Mouse (Mus musculus): ENCODE measurements around the gene Itgb2. TPM values are rescaled to one million over a fixed set of nuclear protein-coding genes. Genes with fewer than 3 reads are reported as not detected.

The Itgb2 gene
- polyA plus RNA-seq, 1 experiment = 19.2 TPM

DNA sequence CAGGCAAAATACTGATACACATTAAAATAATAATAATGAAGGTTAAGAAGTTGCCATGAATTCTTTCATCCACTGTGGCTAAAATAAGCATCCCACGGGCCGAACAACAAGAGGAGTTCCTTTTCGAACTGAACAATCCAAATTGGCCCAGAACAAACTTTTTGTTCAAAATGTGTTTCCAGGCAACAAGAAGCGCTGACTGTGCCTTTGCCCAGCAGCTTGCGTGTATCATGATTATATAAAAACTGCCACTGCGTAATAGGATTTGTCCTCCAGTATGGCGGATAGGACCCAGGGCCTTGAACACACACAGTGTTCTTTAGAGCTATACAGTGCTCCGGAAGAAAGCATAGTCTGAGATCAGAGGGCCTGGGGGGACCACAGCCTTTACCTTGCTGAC is 78.5 kb downstream of the Itgb2 start:
- 81% methylated on average over 8 of the region's 8 CpGs for WGBS

GRCm38 (mm10) chr10:77610221-77610961 is 80.3 kb downstream of the Itgb2 start:
- 88% methylated on average over 8 of the region's 8 CpGs for WGBS
- no peak for DNase-seq (ENCODE audit: low read depth, low spot score)

More for the DNA sequence above, 78.5 kb downstream of the Itgb2 start:
- no peak for DNase-seq (ENCODE audit: low read depth, low spot score)

DNA sequence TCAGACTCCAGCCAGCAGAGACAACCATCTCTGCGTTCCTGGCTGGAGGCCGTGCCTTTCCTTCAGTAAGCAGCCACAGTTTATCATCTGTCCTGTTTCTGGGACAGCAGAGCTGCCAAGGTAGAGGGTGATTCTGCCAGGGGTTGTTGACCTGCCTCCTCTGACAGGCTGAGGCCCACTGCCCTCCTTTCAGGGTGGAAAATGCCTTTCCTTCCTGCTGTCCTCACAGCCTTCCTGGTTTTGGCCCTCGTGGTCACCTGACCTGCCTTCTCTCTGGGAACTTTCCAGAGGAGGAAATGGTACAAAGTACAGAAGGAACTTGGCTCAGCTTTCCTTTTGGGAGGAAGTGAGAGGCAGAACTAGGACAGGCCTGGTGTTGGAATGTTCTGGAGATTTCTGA is 83.4 kb downstream of the Itgb2 start:
- no peak for DNase-seq (ENCODE audit: low read depth, low spot score)
- WGBS = 18% methylated on average over 3 of the region's 3 CpGs

Other genes starting within 250 kb of the Itgb2 start
- gene Adarb1, start 112.0 kb upstream of the Itgb2 start, polyA plus RNA-seq (2012; rRNA removed) = 0.63 and 1.2 TPM in 2 replicates
- gene Fam207a, start 14.5 kb upstream of the Itgb2 start, polyA plus RNA-seq (2012; rRNA removed) = 31.2 and 32.0 TPM in 2 replicates
- 158 and 222 TPM in 2 replicates for gene Pttg1ip, start 51.5 kb downstream of the Itgb2 start, polyA plus RNA-seq (2012; rRNA removed)
- 293 and 338 TPM in 2 replicates for gene Sumo3, start 75.8 kb downstream of the Itgb2 start, polyA plus RNA-seq (2012; rRNA removed)
- not detected in 2 replicates for gene Gm49325, start 75.9 kb downstream of the Itgb2 start, polyA plus RNA-seq (2012; rRNA removed)
- gene Ube2g2, start 92.0 kb downstream of the Itgb2 start, polyA plus RNA-seq (2012; rRNA removed) = 27.7 and 31.4 TPM in 2 replicates
- gene Tspear, start 156.3 kb downstream of the Itgb2 start, polyA plus RNA-seq (2012; rRNA removed) = 0.52 and 0.94 TPM in 2 replicates
- not detected in 2 replicates for gene Gm19402, start 160.5 kb downstream of the Itgb2 start, polyA plus RNA-seq (2012; rRNA removed)
- gene Gm9508, start 167.0 kb downstream of the Itgb2 start, polyA plus RNA-seq (2012; rRNA removed) = not detected in 2 replicates
- gene Gm10272, start 176.4 kb downstream of the Itgb2 start, polyA plus RNA-seq (2012; rRNA removed) = not detected in 2 replicates
- gene Gm10024, start 181.2 kb downstream of the Itgb2 start, polyA plus RNA-seq (2012; rRNA removed) = not detected in 2 replicates
- not detected in 2 replicates for gene Gm10142, start 185.6 kb downstream of the Itgb2 start, polyA plus RNA-seq (2012; rRNA removed)
- gene Krtap12-1, start 190.3 kb downstream of the Itgb2 start, polyA plus RNA-seq (2012; rRNA removed) = not detected in 2 replicates
- gene Gm10100, start 196.2 kb downstream of the Itgb2 start, polyA plus RNA-seq (2012; rRNA removed) = not detected in 2 replicates
- gene Gm18596, start 212.4 kb downstream of the Itgb2 start, polyA plus RNA-seq (2012; rRNA removed) = not detected in 2 replicates
- not detected in 2 replicates for gene Gm9736, start 221.1 kb downstream of the Itgb2 start, polyA plus RNA-seq (2012; rRNA removed)
- not detected in 2 replicates for gene Gm3233, start 229.4 kb downstream of the Itgb2 start, polyA plus RNA-seq (2012; rRNA removed)
- gene Gm3238, start 241.1 kb downstream of the Itgb2 start, polyA plus RNA-seq (2012; rRNA removed) = not detected in 2 replicates
- gene Gm7138, start 246.7 kb downstream of the Itgb2 start, polyA plus RNA-seq (2012; rRNA removed) = not detected in 2 replicates

Data from large intestine, adult 2 months (tissue).